Mouse (Mus musculus): Measurements from ENCODE around the gene Slc12a5. TPM values are rescaled to one million over a fixed set of nuclear protein-coding genes. Genes with fewer than 3 reads are reported as not detected.

The Slc12a5 gene
- total RNA-seq, 1 experiment from 2014 or later, result 1.7 TPM

DNA sequence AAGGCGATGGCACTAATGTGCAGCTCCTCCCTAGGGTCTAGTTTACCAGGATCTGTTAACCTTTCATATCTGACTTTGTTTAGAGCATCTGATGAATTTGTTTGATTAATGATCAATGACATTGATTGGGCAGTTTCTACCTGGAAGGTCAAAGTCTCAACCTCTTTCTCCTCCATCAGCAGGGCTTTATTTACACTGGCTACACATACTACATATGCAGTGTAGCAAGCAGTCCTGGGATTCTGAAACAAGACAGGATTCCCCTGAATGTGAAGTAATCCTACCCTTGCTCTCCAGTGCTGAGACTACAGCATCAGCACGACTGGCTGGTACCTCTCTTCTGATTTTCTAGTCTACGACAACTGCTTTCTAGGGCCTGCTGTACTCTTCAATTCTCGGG lies 46.2 kb downstream of the Slc12a5 start:
- no peak for ATAC-seq (ENCODE audit: extremely low read depth, insufficient number of reproducible peaks, low FRiP score, poor library complexity, severe bottlenecking)

DNA sequence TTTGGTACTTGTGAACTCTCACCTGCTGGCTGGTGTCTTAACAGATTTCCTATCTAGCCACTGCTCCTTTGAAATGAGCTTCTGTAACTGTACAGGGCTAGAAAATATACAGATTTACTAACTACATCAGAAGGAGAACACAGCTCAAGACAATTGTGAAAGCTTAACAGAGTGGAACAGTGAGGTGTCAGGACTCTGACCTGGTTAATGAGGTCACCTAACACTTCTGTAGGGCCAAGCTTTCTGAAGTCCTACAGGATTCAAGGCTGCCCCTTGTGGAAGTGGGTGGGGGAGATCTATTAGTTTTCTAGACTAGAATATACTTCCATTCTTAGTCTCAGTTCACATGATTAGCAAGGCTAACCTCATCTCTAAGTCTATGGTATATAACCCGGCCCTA lies 47.4 kb downstream of the Slc12a5 start:
- no peak for ATAC-seq (ENCODE audit: extremely low read depth, insufficient number of reproducible peaks, low FRiP score, poor library complexity, severe bottlenecking)

- no peak for ATAC-seq (ENCODE audit: extremely low read depth, insufficient number of reproducible peaks, low FRiP score, poor library complexity, severe bottlenecking)
These were observed 48.6 kb downstream of the Slc12a5 start for GRCm38 (mm10) chr2:165009161-165009560.

DNA sequence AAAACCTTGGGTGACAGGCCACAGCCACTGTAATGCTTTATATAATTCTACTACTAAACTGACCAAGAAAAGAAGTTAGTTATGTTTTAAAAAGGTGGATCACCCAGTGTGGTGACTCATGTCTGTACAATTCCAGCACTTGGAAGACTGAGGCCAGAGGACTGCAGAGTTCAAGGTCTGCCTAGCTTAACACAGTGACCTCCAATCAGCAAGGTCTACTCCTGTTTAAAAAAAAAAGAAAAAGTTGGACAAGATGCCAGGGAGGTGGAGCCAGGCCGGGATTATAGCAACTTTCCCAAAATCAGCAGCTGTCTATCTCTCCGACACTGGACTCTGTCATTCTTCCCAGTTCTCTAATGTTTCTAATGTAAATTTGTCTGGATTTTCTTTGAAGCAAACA lies 49.0 kb downstream of the Slc12a5 start:
- no peak for ATAC-seq (ENCODE audit: extremely low read depth, insufficient number of reproducible peaks, low FRiP score, poor library complexity, severe bottlenecking)

DNA sequence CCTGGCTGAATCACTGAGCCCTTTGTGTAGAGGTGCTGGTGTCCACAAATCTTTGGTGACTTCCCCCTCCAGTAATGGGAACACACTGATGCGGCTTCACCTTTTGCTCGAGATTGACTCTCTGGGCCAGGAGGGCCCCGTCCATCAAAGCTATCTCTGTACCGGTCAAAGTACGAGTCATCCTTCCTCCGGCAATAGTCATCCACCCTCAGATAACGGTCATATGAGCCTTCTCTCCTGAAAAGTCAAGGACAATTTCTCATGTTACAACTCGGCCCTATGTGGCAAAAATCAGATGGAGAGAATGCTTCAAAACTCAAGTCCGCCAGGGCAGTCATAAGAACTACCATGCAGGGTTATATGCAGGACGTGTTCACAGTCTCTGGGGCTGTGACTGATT lies 49.7 kb downstream of the Slc12a5 start:
- ATAC-seq (ENCODE audit: extremely low read depth, insufficient number of reproducible peaks, low FRiP score, poor library complexity, severe bottlenecking), result no peak

DNA sequence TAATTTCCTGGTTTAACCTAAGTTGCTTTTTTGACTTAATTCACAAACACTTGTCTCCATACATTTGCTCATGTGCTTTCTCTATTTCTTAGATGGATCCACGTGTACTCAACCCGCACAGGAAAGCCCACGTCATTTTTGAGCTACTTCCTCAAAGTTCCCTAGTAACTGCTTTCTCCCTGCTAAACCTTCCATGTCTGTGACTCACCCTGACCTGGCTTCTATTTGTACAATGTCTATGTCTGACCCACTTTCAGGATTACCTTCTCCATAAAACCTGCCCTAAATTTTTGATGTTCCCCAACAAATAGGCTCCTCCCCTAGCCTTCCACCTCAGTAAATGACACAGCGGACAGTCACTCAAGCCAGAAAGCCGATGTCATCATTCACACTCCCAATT lies 54.3 kb downstream of the Slc12a5 start:
- no peak for ATAC-seq (ENCODE audit: extremely low read depth, insufficient number of reproducible peaks, low FRiP score, poor library complexity, severe bottlenecking)

DNA sequence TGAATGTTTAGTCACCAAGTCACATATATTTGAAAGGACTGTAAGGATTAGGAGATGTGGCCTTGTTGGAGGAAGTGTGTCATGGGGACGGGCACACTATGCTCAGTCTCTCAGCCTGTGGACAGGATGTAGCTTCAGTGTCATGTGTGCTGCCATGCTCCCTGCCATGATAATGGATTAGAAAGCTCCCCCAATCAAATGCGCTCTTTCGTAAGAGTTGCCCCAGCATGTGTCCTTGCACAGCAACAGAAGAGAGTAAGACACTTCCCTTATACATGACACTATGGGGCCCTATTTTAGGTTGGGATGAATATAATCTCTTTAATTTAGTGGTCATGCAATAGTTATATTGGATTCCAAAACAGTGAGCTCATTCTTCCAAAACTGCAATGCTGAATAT lies 59.9 kb downstream of the Slc12a5 start:
- ATAC-seq (ENCODE audit: extremely low read depth, insufficient number of reproducible peaks, low FRiP score, poor library complexity, severe bottlenecking), result no peak

DNA sequence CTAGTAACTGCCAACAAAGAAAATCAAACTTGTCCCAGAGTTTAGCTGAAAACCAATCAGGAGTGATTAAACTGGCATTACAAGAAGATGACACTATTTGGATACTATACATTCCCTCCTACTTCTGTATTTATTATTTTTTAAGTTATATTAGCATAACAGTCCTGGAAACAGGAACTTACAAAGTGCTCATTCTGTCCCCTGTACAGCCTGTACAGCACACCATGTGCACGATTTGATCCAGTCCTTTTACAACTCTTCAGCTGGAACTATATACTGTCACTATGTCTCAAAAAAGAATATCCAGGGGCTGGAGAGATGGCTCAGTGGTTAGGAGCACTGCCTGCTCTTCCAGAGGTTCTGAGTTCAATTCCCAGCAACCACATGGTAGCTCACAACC lies 66.6 kb downstream of the Slc12a5 start:
- ATAC-seq (ENCODE audit: extremely low read depth, insufficient number of reproducible peaks, low FRiP score, poor library complexity, severe bottlenecking), result no peak

- ATAC-seq (ENCODE audit: extremely low read depth, insufficient number of reproducible peaks, low FRiP score, poor library complexity, severe bottlenecking), result no peak
These were observed 71.9 kb downstream of the Slc12a5 start for GRCm38 (mm10) chr2:165032533-165032932.

GRCm38 (mm10) chr2:165033306-165033705 lies 72.7 kb downstream of the Slc12a5 start:
- ATAC-seq (ENCODE audit: extremely low read depth, insufficient number of reproducible peaks, low FRiP score, poor library complexity, severe bottlenecking), result no peak

- ATAC-seq (ENCODE audit: extremely low read depth, insufficient number of reproducible peaks, low FRiP score, poor library complexity, severe bottlenecking), result peak; percentile 97
These were observed 73.8 kb downstream of the Slc12a5 start, which contains the start of gene Ncoa5 for GRCm38 (mm10) chr2:165034131-165035057. TSS of gene Ncoa5 (minus strand) at chr2:165034867.

- ATAC-seq (ENCODE audit: extremely low read depth, insufficient number of reproducible peaks, low FRiP score, poor library complexity, severe bottlenecking), result no peak
These were observed 74.4 kb downstream of the Slc12a5 start for GRCm38 (mm10) chr2:165035058-165035431.

DNA sequence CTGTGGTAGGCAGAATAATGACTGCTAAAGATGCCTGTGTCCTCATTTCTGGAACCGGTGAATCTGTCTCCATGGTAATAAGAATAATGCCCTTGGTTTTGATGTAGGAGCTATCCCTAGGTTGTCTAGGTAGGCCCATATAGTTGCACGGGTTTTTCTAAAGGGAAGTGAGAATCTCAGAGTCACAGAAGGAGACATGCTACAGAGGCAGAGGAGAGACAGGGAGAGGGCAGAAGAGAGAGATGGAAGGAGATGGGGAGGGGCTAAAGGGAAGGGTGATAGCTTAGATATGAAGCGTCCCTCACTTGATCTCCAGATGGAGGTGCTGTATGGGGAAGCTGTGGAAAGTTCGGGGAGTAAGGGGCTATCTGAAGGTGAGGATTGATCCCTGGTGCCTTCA lies 76.8 kb downstream of the Slc12a5 start:
- ATAC-seq (ENCODE audit: extremely low read depth, insufficient number of reproducible peaks, low FRiP score, poor library complexity, severe bottlenecking), result no peak

- ATAC-seq (ENCODE audit: extremely low read depth, insufficient number of reproducible peaks, low FRiP score, poor library complexity, severe bottlenecking), result no peak
These were observed 81.5 kb downstream of the Slc12a5 start for GRCm38 (mm10) chr2:165042126-165042525.

DNA sequence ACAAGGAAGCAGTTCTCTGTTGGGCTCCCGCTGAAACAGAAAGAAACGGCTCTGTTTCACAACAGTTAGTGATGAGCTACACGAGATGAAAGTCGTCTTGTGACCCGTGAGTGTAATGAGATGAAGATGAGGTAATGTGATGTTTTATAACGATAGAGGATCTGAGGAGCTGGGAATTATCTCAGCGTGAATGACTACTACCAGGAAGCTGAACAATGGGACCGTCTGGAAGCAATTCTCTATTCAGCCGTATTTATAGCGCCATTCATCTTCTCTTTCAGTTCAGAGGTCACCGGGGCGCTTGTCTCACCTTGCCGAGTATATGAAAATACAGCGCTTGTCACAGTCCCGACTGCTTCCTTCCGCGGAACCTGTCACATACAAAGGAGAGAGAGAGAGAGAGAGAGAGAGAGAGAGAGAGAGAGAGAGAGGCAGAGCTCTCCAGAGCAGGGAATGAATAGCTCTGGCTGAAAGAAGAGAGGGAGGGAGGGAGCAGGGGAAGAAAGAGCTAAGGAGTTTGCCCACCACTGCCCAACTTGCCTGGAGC lies 82.6 kb downstream of the Slc12a5 start:
- ATAC-seq (ENCODE audit: extremely low read depth, insufficient number of reproducible peaks, low FRiP score, poor library complexity, severe bottlenecking), result no peak

DNA sequence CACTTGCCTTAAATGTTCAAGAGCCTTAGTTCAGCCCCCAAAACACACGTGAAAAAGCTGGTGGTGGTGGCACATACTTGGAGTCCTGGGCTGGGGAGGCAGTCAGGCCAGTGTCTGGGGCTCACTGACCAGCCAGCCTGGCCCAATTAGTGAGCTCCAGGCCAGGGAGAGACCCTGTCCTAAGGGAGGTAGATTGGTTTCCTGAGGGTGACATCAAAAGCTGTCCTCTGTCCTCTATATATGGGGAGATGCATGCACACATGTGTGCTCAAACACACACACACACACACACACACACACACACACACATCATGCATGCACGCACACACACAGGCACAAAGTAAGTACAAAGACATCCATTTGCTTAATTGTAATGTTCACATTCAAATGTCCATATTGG lies 83.1 kb downstream of the Slc12a5 start:
- ATAC-seq (ENCODE audit: extremely low read depth, insufficient number of reproducible peaks, low FRiP score, poor library complexity, severe bottlenecking), result no peak

DNA sequence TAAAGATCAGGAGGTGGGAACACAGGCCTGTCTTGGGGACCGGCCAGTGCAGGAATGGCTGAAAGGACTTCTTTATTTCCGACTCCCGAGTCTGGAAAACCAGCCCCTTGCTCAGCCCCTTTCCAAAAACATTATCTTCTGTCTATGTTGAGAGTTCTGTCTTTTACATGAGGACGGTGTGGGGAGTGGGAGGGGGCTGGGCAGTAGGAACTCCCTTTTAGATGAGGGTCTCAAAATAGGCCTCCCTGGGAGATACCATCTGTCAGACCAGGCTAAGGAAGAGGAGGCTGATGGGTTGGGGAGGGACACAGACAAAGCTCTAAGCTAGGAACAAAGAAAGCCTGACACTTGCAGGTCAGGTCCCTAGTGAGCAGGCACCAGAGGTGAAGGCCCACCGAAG lies 88.4 kb downstream of the Slc12a5 start:
- ATAC-seq (ENCODE audit: extremely low read depth, insufficient number of reproducible peaks, low FRiP score, poor library complexity, severe bottlenecking), result no peak
